Mouse (Mus musculus): ENCODE measurements around the gene Duox1. TPM values are rescaled to one million over a fixed set of nuclear protein-coding genes. Genes with fewer than 3 reads are reported as not detected.

The Duox1 gene
- total and polyA plus RNA-seq, 3 experiments, result not detected

- Histone ChIP-seq H3K4me2 (ENCODE audit: insufficient read depth, low read depth, poor library complexity, severe bottlenecking) (peak overlapping the region; percentile 54), H3K4me1 (ENCODE audit: control insufficient read depth in 1 of 2, insufficient read depth in 2 of 2) (peaks cover 8 to 23% of the 10 kb centered on the region in 2 experiments), H3K9ac (ENCODE audit: insufficient read depth, low read depth) (peak overlapping the region; percentile 72), H3K36me3 (replicated peaks in 1 of 2; ENCODE audit: control insufficient read depth in 1 of 2, insufficient read depth in 1 of 2, low read length in 1 of 2) (no peaks in the 10 kb centered on the region), H3K9me3 (replicated peaks; ENCODE audit: low read length) (no peaks in the 10 kb centered on the region), H3K27ac (ENCODE audit: insufficient read depth, low read depth) (no peak overlapping the region), H3K79me2 (replicated peaks; ENCODE audit: control insufficient read depth, extremely low read depth, insufficient read depth, poor library complexity, severe bottlenecking) (no peaks in the 10 kb centered on the region), H3K4me3 (replicated peaks in 1 of 3; ENCODE audit: low read depth in 2 of 3, low read length in 2 of 3, poor library complexity in 1 of 3) (peak overlapping the region; percentile 48 to 80 (median 62)), H3K27me3 (replicated peaks) (peaks cover 16% of the 10 kb centered on the region)
- in situ Hi-C loops (cut with MboI; ENCODE audit: low pct_ligation_motif_present, low pct_unique_long_range_greater_than_20kb, low sequenced_read_pairs), result no loop called here
- TF ChIP-seq NRF1 (IDR thresholded peaks at IDR 0.05; ENCODE audit: low read depth, low read length) (no peak), MXI1 (IDR thresholded peaks at IDR 0.05; ENCODE audit: low read depth, low read length) (no peak), CHD1 (IDR thresholded peaks at IDR 0.05; ENCODE audit: low read depth, low read length) (no peak), ELF1 (IDR thresholded peaks at IDR 0.05; ENCODE audit: low read depth, low read length) (no peak)
- dilution Hi-C loops (cut with MboI; ENCODE audit: extremely low pct_ligation_motif_present, extremely low pct_unique_long_range_greater_than_20kb, low sequenced_read_pairs), result no loop called here
- DNase-seq (ENCODE audit: extremely low read depth), result no peak
Observed at GRCm38 (mm10) chr2:122349136-122349785, 33.8 kb downstream of the Duox1 start.

- Histone ChIP-seq H3K4me1 (ENCODE audit: control insufficient read depth in 1 of 2, insufficient read depth in 2 of 2) (peaks cover 8 to 23% of the 10 kb centered on the region in 2 experiments), H3K4me3 (replicated peaks in 1 of 3; ENCODE audit: low read depth in 2 of 3, low read length in 2 of 3, poor library complexity in 1 of 3) (no peak overlapping the region), H3K4me2 (ENCODE audit: insufficient read depth, low read depth, poor library complexity, severe bottlenecking) (no peak overlapping the region), H3K9me3 (replicated peaks; ENCODE audit: low read length) (no peaks in the 10 kb centered on the region), H3K27me3 (replicated peaks) (peaks cover 11% of the 10 kb centered on the region), H3K27ac (ENCODE audit: insufficient read depth, low read depth) (no peak overlapping the region), H3K79me2 (replicated peaks; ENCODE audit: control insufficient read depth, extremely low read depth, insufficient read depth, poor library complexity, severe bottlenecking) (no peaks in the 10 kb centered on the region), H3K36me3 (replicated peaks in 1 of 2; ENCODE audit: control insufficient read depth in 1 of 2, insufficient read depth in 1 of 2, low read length in 1 of 2) (no peaks in the 10 kb centered on the region), H3K9ac (ENCODE audit: insufficient read depth, low read depth) (no peak overlapping the region)
- dilution Hi-C loops (cut with MboI; ENCODE audit: extremely low pct_ligation_motif_present, extremely low pct_unique_long_range_greater_than_20kb, low sequenced_read_pairs) (no loop called here), in situ Hi-C loops (cut with MboI; ENCODE audit: low pct_ligation_motif_present, low pct_unique_long_range_greater_than_20kb, low sequenced_read_pairs) (no loop called here)
- TF ChIP-seq SIN3A (IDR thresholded peaks at IDR 0.05; ENCODE audit: low read length) (no peak), PAX5 (IDR thresholded peaks at IDR 0.05; ENCODE audit: low read length) (no peak), MAZ (IDR thresholded peaks at IDR 0.05; ENCODE audit: low read depth, low read length) (no peak), RCOR1 (conservative IDR thresholded peaks at IDR 0.05; ENCODE audit: low read depth, low read length) (no peak), KAT2A (IDR thresholded peaks at IDR 0.05; ENCODE audit: insufficient replicate concordance, low read length) (no peak), EP300 (IDR thresholded peaks at IDR 0.05; ENCODE audit: low read length) (no peak), ZMIZ1 (IDR thresholded peaks at IDR 0.05; ENCODE audit: low read depth, low read length) (no peak)
- no peak for DNase-seq (ENCODE audit: extremely low read depth)
Observed at GRCm38 (mm10) chr2:122351156-122351930, 35.9 kb downstream of the Duox1 start.

- Histone ChIP-seq H3K36me3 (replicated peaks in 1 of 2; ENCODE audit: control insufficient read depth in 1 of 2, insufficient read depth in 1 of 2, low read length in 1 of 2) (no peaks in the 10 kb centered on the region), H3K27me3 (replicated peaks) (peaks cover 9% of the 10 kb centered on the region), H3K4me3 (replicated peaks in 1 of 3; ENCODE audit: low read depth in 2 of 3, low read length in 2 of 3, poor library complexity in 1 of 3) (no peak overlapping the region), H3K79me2 (replicated peaks; ENCODE audit: control insufficient read depth, extremely low read depth, insufficient read depth, poor library complexity, severe bottlenecking) (no peaks in the 10 kb centered on the region), H3K9ac (ENCODE audit: insufficient read depth, low read depth) (no peak overlapping the region), H3K9me3 (replicated peaks; ENCODE audit: low read length) (no peaks in the 10 kb centered on the region), H3K4me1 (ENCODE audit: control insufficient read depth in 1 of 2, insufficient read depth in 2 of 2) (peaks cover 8 to 23% of the 10 kb centered on the region in 2 experiments), H3K27ac (ENCODE audit: insufficient read depth, low read depth) (no peak overlapping the region), H3K4me2 (ENCODE audit: insufficient read depth, low read depth, poor library complexity, severe bottlenecking) (no peak overlapping the region)
- no peak for TF ChIP-seq POLR2AphosphoS2 (IDR thresholded peaks at IDR 0.05; ENCODE audit: low read depth, low read length)
- no peak for TF ChIP-seq JUN (IDR thresholded peaks at IDR 0.05; ENCODE audit: insufficient read depth, low read depth, low read length)
- no peak for TF ChIP-seq ETS1 (conservative IDR thresholded peaks at IDR 0.05; ENCODE audit: low read depth, low read length)
- TF ChIP-seq UBTF (IDR thresholded peaks at IDR 0.05; ENCODE audit: low read depth, low read length), result no peak
- TF ChIP-seq GABPA (IDR thresholded peaks at IDR 0.05; ENCODE audit: insufficient replicate concordance, low read depth, low read length), result no peak
- TF ChIP-seq ZNF384 (IDR thresholded peaks at IDR 0.05; ENCODE audit: low read depth, low read length), result no peak
- TF ChIP-seq MXI1 (IDR thresholded peaks at IDR 0.05; ENCODE audit: low read depth, low read length), result no peak
- no peak for TF ChIP-seq MEF2A (IDR thresholded peaks at IDR 0.05; ENCODE audit: borderline replicate concordance, low read depth, low read length)
- TF ChIP-seq POLR2A (IDR thresholded peaks at IDR 0.05; ENCODE audit: low read depth, low read length), result no peak
- TF ChIP-seq TCF12 (IDR thresholded peaks at IDR 0.05; ENCODE audit: low read depth, low read length), result no peak
- TF ChIP-seq CTCF (conservative IDR thresholded peaks at IDR 0.05 in 1 of 2, IDR thresholded peaks at IDR 0.05 in 1 of 2; ENCODE audit: low read depth in 2 of 2, low read length in 2 of 2), result no peak
- no peak for TF ChIP-seq KAT2A (IDR thresholded peaks at IDR 0.05; ENCODE audit: insufficient replicate concordance, low read length)
- no peak for TF ChIP-seq USF2 (conservative IDR thresholded peaks at IDR 0.05; ENCODE audit: low read depth, low read length)
- TF ChIP-seq TBP (conservative IDR thresholded peaks at IDR 0.05; ENCODE audit: low read depth, low read length), result no peak
- no peak for TF ChIP-seq JUND (conservative IDR thresholded peaks at IDR 0.05; ENCODE audit: low read depth, low read length)
- TF ChIP-seq RCOR1 (conservative IDR thresholded peaks at IDR 0.05; ENCODE audit: low read depth, low read length), result no peak
- DNase-seq (ENCODE audit: extremely low read depth), result no peak
- dilution Hi-C loops (cut with MboI; ENCODE audit: extremely low pct_ligation_motif_present, extremely low pct_unique_long_range_greater_than_20kb, low sequenced_read_pairs), result no loop called here
- in situ Hi-C loops (cut with MboI; ENCODE audit: low pct_ligation_motif_present, low pct_unique_long_range_greater_than_20kb, low sequenced_read_pairs), result no loop called here
Observed at GRCm38 (mm10) chr2:122351931-122352329, 36.5 kb downstream of the Duox1 start.

All from CH12.LX (cell line).